Mouse (Mus musculus) erythroblast, embryonic 14.5 days (primary cell): ENCODE measurements around the gene Gucy2e.

Experiments used
- GATA1 ChIP-seq: IDR thresholded peaks from 2 replicates; pipeline ENCODE4 v1.6.1; 2012; ENCODE audit warnings: low read length, inconsistent platforms, mixed read lengths
- TAL1 ChIP-seq: IDR thresholded peaks from 3 replicates; pipeline ENCODE4 v1.6.1; 2012; ENCODE audit warnings: low read length, inconsistent platforms, mixed read lengths

- TF ChIP-seq GATA1 (no peak), TAL1 (no peak)
Observed at GRCm38 (mm10) chr11:69180120-69180519, 56.7 kb downstream of the Gucy2e start.
